Mouse (Mus musculus) forebrain, postnatal 0 days (tissue): Measurements from ENCODE around the gene Kctd10. TPM values are rescaled to one million over a fixed set of nuclear protein-coding genes. Genes with fewer than 3 reads are reported as not detected.

Experiments
- ATAC-seq: fragments of 200-750 bp; cut with Nextera tagmentation; 2 replicates; pipeline ENCODE4 v1.8.0; 2017; ENCODE audit warnings: mild to moderate bottlenecking, moderate library complexity
- DNase-seq: peaks from one replicate; pipeline ENCODE4 v3.0.0-alpha.2; 2015
- H3K27ac ChIP-seq: fragments of 300-500 bp; sonication (generic); 2 replicates; pipeline ENCODE4 v1.5.1; 2014; ENCODE audit warnings: low read depth, mild to moderate bottlenecking, antibody characterized with exemption, low read length, moderate library complexity, mixed read lengths
- H3K27me3 ChIP-seq: fragments of 300-500 bp; sonication (generic); 2 replicates; pipeline ENCODE4 v1.6.1; 2014; ENCODE audit warnings: mild to moderate bottlenecking, low read length, mixed read lengths; ENCODE audit not compliant: insufficient read depth
- H3K36me3 ChIP-seq: fragments of 300-500 bp; sonication (generic); 2 replicates; pipeline ENCODE4 v1.6.1; 2014; ENCODE audit warnings: mild to moderate bottlenecking, moderate library complexity; ENCODE audit not compliant: insufficient read depth
- H3K4me1 ChIP-seq: fragments of 300-500 bp; sonication (generic); 2 replicates; pipeline ENCODE4 v1.6.1; 2014; ENCODE audit warnings: antibody characterized with exemption; ENCODE audit not compliant: insufficient read depth
- H3K4me2 ChIP-seq: fragments of 300-500 bp; sonication (generic); 2 replicates; pipeline ENCODE4 v1.6.1; 2014; ENCODE audit warnings: low read depth, mild to moderate bottlenecking, moderate library complexity
- H3K4me3 ChIP-seq: fragments of 300-500 bp; sonication (generic); 2 replicates; pipeline ENCODE4 v1.5.1; 2014; ENCODE audit warnings: low read depth, low read length, mixed read lengths
- H3K9ac ChIP-seq: fragments of 300-500 bp; sonication (generic); 2 replicates; pipeline ENCODE4 v1.6.1; 2014; ENCODE audit warnings: mild to moderate bottlenecking
- H3K9me3 ChIP-seq: fragments of 300-500 bp; sonication (generic); 2 replicates; pipeline ENCODE4 v1.6.1; 2016; ENCODE audit warnings: low read length
- CTCF ChIP-seq: sonication (generic); IDR thresholded peaks from 2 replicates; pipeline ENCODE4 v1.5.1; 2016; ENCODE audit warnings: antibody characterized with exemption, control low read depth, low read depth
- WGBS: fragments of 180-500 bp; shearing (Covaris S2); extraction: QIAGEN DNeasy Blood & Tissue Kit; methylation state at CpG from one replicate; pipeline ENCODE4 v1.1.7; 2014; 5-methylcytosine and 5-hydroxymethylcytosine counted together
- polyA plus RNA-seq: library from polyadenylated mRNA; unstranded; fragments of >200 nt; fragmentation: Nextera tagmentation; extraction: Ambion mirVana; gene quantifications from 2 replicates; pipeline ENCODE4 v1.2.1, GENCODE M21; 2015
- total RNA-seq: library from RNA; depleted of rRNA; stranded (reverse); fragments of >200 nt; gene quantifications from 2 replicates; pipeline ENCODE4 v1.2.3, GENCODE M21; 2014

Kctd10 gene
- total and polyA plus RNA-seq, 2 experiments from 2014 or later = 63.0 to 69.7 TPM

DNA sequence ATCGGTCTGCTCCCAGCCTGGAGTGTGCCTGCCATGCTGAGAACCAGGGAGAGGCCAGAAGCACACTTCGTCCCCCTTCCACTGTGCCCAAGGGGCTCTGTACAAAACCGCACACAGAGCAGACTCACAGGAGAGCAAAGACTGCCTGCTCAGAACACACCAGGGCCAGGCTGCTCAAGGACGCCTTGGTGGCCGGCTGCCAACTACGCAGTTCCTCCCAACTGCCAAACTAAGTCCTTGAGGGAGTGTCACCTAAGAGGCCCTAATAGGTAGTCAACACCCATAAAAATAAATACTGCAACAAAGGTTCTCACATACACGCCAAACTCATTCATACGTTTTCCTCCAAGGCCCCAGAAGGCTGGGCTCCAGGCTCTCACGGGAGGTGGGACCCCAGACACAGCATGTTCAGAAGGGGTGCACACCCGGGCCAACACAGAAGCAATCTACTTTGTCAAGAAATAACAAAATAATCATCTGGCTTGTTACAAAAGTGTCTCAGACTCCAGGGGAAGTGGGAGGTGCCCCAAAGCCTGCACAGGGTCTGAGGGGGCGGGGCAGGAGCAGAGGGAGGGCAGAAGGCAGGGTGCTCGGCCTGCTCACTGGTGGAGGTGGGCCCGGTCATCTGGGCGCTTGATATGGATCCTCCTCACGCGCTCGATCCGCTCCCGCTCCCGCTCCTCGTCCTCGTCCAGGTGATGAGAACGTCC lies 15.1 kb downstream of the Kctd10 start:
- no peak overlapping the region for H3K9ac ChIP-seq
- no peak overlapping the region for H3K27ac ChIP-seq
- no peak overlapping the region for H3K4me3 ChIP-seq
- no peak for TF ChIP-seq CTCF
- no peak overlapping the region for H3K4me2 ChIP-seq
- ATAC-seq = no peak
- no peaks in the 10 kb centered on the region for H3K27me3 ChIP-seq
- peaks cover 88% of the 10 kb centered on the region for H3K36me3 ChIP-seq
- no peaks in the 10 kb centered on the region for H3K9me3 ChIP-seq
- 86% methylated on average over 23 of the region's 23 CpGs for WGBS
- no peaks in the 10 kb centered on the region for H3K4me1 ChIP-seq
- no peak for DNase-seq

- no peaks in the 10 kb centered on the region for H3K27me3 ChIP-seq
- H3K4me2 ChIP-seq = no peak overlapping the region
- no peaks in the 10 kb centered on the region for H3K9me3 ChIP-seq
- no peak overlapping the region for H3K9ac ChIP-seq
- no peak overlapping the region for H3K27ac ChIP-seq
- WGBS = 86% methylated on average over 15 of the region's 15 CpGs
- no peak for TF ChIP-seq CTCF
- no peak overlapping the region for H3K4me3 ChIP-seq
- peaks cover 47% of the 10 kb centered on the region for H3K36me3 ChIP-seq
- H3K4me1 ChIP-seq = no peaks in the 10 kb centered on the region
- DNase-seq (no peak), ATAC-seq (no peak)
Measured at GRCm38 (mm10) chr5:114360968-114361367, 19.3 kb downstream of the Kctd10 start.

DNA sequence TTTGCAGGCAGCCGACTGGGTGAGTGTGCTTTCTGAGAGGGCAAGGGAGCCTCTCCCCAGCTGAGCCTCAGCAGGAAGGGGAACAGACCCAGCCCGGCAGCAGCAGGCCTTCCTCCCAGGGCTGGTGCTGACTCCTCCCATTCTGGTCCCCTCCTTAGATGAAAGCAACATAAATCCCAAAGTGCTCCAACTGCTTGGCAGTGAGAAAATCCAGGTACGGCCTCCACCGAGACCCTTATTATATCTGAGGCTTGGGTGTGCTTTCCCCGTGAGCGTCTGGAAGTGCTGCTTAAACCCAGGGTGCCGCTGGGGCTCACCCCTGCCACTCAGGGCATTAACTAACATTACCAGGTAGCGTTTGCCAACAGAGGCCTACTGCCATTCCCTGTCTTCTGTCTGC lies 20.7 kb downstream of the Kctd10 start:
- no peak overlapping the region for H3K4me3 ChIP-seq
- H3K27me3 ChIP-seq = no peaks in the 10 kb centered on the region
- 0 out of 2 replicates have a peak overlapping the region, but pooled peaks have one; percentile 16 for H3K27ac ChIP-seq
- 74% methylated on average over 8 of the region's 8 CpGs for WGBS
- no peak for TF ChIP-seq CTCF
- H3K4me2 ChIP-seq = no peak overlapping the region
- H3K9me3 ChIP-seq = no peaks in the 10 kb centered on the region
- DNase-seq (no peak), ATAC-seq (no peak)
- H3K4me1 ChIP-seq = no peaks in the 10 kb centered on the region
- no peak overlapping the region for H3K9ac ChIP-seq
- peaks cover 33% of the 10 kb centered on the region for H3K36me3 ChIP-seq

GRCm38 (mm10) chr5:114358833-114359232 lies 21.5 kb downstream of the Kctd10 start:
- Histone ChIP-seq H3K4me2 (no peak overlapping the region), H3K27me3 (no peaks in the 10 kb centered on the region), H3K4me3 (no peak overlapping the region), H3K9me3 (no peaks in the 10 kb centered on the region), H3K27ac (0 out of 2 replicates have a peak overlapping the region, but pooled peaks have one; percentile 16), H3K9ac (no peak overlapping the region), H3K4me1 (no peaks in the 10 kb centered on the region), H3K36me3 (peaks cover 26% of the 10 kb centered on the region)
- ATAC-seq (no peak), DNase-seq (peak; percentile 58)
- WGBS = 53% methylated on average over 10 of the region's 10 CpGs
- no peak for TF ChIP-seq CTCF

DNA sequence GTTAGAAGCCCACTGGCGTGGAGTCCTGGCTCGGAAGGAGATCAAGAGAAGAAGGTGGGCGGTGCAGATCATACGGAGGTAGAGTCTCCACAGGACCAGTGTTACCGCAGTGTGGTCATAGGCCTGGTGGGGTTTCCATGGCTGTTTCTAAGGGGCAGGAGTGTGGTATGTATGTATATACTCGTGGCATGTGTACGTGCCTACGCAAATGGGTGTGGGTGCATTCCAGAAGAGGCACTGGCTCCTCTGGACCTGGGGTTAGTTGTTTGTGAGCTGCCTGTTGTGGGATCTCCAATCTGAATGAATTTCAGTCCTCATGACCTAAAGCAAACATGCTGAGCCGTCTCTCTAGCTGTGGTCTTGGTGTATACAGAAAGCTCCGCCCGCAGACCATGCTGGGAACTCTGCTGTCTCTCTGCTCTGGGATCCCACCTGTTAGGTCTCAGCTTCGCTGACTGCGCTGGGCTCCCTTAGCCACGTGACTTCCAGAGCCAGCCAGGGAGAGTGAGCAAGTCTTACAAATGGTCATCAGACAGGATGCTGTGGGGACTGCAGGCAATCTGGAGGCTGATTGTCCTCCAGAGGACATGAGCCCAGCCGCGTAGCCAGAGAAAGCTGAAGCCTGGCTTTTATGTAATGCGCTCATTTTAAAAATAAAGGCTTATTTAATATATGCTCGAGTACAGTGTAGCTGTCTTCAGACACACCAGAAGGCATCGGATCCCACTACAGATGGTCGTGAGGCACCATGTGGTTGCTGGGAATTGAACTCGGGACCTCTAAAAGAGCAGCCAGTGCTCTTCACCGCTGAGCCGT lies 23.2 kb downstream of the Kctd10 start:
- TF ChIP-seq CTCF = no peak
- Histone ChIP-seq H3K4me3 (no peak overlapping the region), H3K9me3 (no peaks in the 10 kb centered on the region), H3K27me3 (no peaks in the 10 kb centered on the region), H3K4me2 (no peak overlapping the region), H3K36me3 (peaks cover 11% of the 10 kb centered on the region; the same call in 1 of the 2 replicates), H3K9ac (no peak overlapping the region), H3K4me1 (no peaks in the 10 kb centered on the region), H3K27ac (peak overlapping the region; percentile 47; the same call in 1 of the 2 replicates)
- 44% methylated on average over 23 of the region's 23 CpGs for WGBS
- ATAC-seq (peak; percentile 67), DNase-seq (peak; percentile 67)

GRCm38 (mm10) chr5:114356250-114356935 lies 23.9 kb downstream of the Kctd10 start:
- ATAC-seq = peak; percentile 76
- H3K27me3 ChIP-seq = no peaks in the 10 kb centered on the region
- peak; percentile 74 for TF ChIP-seq CTCF
- peak overlapping the region; percentile 47; the same call in 1 of the 2 replicates for H3K27ac ChIP-seq
- 16% methylated on average over 7 of the region's 7 CpGs for WGBS
- H3K9ac ChIP-seq = no peak overlapping the region
- H3K9me3 ChIP-seq = no peaks in the 10 kb centered on the region
- DNase-seq = peak; percentile 77
- peaks cover 5% of the 10 kb centered on the region; the same call in 1 of the 2 replicates for H3K36me3 ChIP-seq
- H3K4me1 ChIP-seq = no peaks in the 10 kb centered on the region
- no peak overlapping the region for H3K4me3 ChIP-seq
- H3K4me2 ChIP-seq = no peak overlapping the region
